Comparison of ENCODE assay signal across 8 mouse cellular contexts in the genomic region with DNA sequence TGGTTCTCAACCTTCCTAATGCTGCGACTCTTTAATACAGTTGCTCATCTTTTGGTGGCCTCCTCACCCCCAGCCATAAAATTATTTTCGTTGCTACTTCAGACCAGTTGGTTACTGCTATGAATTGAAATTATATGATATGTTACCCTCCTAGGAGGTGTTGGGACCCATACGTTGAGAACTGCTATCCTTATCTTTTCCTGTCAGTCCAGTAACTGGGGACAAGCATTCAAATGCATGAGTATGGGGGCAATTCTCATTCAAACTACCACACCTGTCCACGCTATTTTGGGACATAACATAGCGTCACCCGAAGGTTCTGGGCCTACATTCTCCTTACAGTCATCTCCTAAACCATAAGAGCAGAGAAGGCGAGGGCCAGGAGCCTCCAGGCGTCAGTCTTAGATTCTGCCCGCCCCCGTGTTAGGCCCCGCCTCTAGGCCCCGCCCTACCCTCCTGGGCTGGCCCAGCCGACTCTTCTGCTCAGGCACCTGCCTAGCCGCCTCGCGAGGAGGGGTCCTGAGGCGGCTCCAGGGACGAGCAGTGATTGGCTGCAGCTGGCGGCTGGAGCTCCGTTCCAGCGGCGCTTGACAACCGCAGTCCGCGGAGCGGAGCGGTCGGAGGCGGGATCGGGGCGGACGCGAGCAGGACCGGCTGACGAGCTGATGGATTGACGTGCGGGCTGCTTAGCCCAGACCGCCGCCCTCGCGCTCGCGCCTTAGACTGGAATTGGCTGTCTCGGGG. TPM values are rescaled to one million over a fixed set of nuclear protein-coding genes. Genes with fewer than 3 reads are reported as not detected.
DNase-seq lines count a peak whose midpoint lies in the region; ATAC-seq and TF ChIP-seq lines count a peak whose summit lies in the region.

A gene (plus strand): TSS at position 494 of the 744 bp plus-strand sequence.

- peak; percentile 100 for ATAC-seq in heart, embryonic 11.5 days (replicated peaks; ENCODE audit: insufficient number of reproducible peaks, low FRiP score, low TSS enrichment)
- peak; percentile 100 for ATAC-seq in kidney, embryonic 16.5 days (ENCODE audit: low FRiP score, low TSS enrichment)

- H3K4me3 ChIP-seq in C2C12 (ENCODE audit: insufficient read depth, poor library complexity, severe bottlenecking): peak within 1 kb of the TSS; percentile 89
- peak within 1 kb of the TSS; percentile 86 for H3K4me3 ChIP-seq in erythroblast, embryonic 14.5 days (replicated peaks)
- peak within 1 kb of the TSS; percentile 96 for H3K4me3 ChIP-seq in heart, embryonic 11.5 days (ENCODE audit: low read depth, low read length)
- H3K4me3 ChIP-seq in kidney, embryonic 16.5 days (ENCODE audit: low read length): peak within 1 kb of the TSS; percentile 99
- peak within 1 kb of the TSS; percentile 64 for H3K4me3 ChIP-seq in liver, adult 2 months (ENCODE audit: insufficient read depth, low read depth, low read length)
- peak within 1 kb of the TSS; percentile 69 for H3K4me3 ChIP-seq in myocyte

- H3K4me2 ChIP-seq in heart, embryonic 11.5 days: peak within 1 kb of the TSS; percentile 96
- H3K4me2 ChIP-seq in kidney, embryonic 16.5 days (replicated peaks; ENCODE audit: low read depth, low read length): peak within 1 kb of the TSS; percentile 99
- H3K4me2 ChIP-seq in myocyte (ENCODE audit: low read depth): peak within 1 kb of the TSS; percentile 85

- TF ChIP-seq CTCF in C2C12 (IDR thresholded peaks at IDR 0.05; ENCODE audit: control insufficient read depth, insufficient read depth, insufficient read length): no peak
- TF ChIP-seq CTCF in brain, embryonic 14.5 days (IDR thresholded peaks at IDR 0.05; ENCODE audit: borderline replicate concordance, extremely low read depth, insufficient read depth, insufficient read length): no peak
- no peak for TF ChIP-seq CTCF in liver, adult 2 months (IDR thresholded peaks at IDR 0.05; ENCODE audit: low read depth, low read length)

- H3K36me3 ChIP-seq in C2C12 (ENCODE audit: control insufficient read depth, insufficient read depth) (no peaks in the 10 kb centered on the region), myocyte (ENCODE audit: control insufficient read depth, insufficient read depth) (no peaks in the 10 kb centered on the region)
- H3K36me3 ChIP-seq in erythroblast, embryonic 14.5 days (ENCODE audit: control insufficient read depth): no peaks in the 10 kb centered on the region
- H3K36me3 ChIP-seq in heart, embryonic 11.5 days (ENCODE audit: control insufficient read depth, insufficient read depth, low read length): no peaks in the 10 kb centered on the region
- no peaks in the 10 kb centered on the region for H3K36me3 ChIP-seq in kidney, embryonic 16.5 days (ENCODE audit: insufficient read depth, low read length)
- no peaks in the 10 kb centered on the region for H3K36me3 ChIP-seq in liver, adult 2 months (ENCODE audit: control insufficient read depth, insufficient read depth, low read length)
- no peaks in the 10 kb centered on the region for H3K36me3 ChIP-seq in splenic B cell, adult 2 months (ENCODE audit: control insufficient read depth, insufficient read depth, low read length, poor library complexity, severe bottlenecking)

- peak; percentile 99 for DNase-seq in brain, embryonic 14.5 days (ENCODE audit: low read depth)
- peak; percentile 85 for DNase-seq in liver, adult 2 months (ENCODE audit: extremely low read depth, low read depth, low spot score)
- peak; percentile 98 for DNase-seq in splenic B cell, adult 2 months (ENCODE audit: low read depth, low spot score)

- H3ac ChIP-seq in C2C12 (ENCODE audit: control insufficient read depth, insufficient read length, low read depth) (peak within 1 kb of the TSS; percentile 91), myocyte (ENCODE audit: control insufficient read depth, insufficient read length) (peak within 1 kb of the TSS; percentile 83)

- peak; percentile 97 for TF ChIP-seq POLR2A in brain, embryonic 14.5 days (IDR thresholded peaks at IDR 0.05; ENCODE audit: borderline replicate concordance, extremely low read depth, insufficient read depth, insufficient read length, poor library complexity, severe bottlenecking)
- peak; percentile 65 for TF ChIP-seq POLR2A in liver, adult 2 months (IDR thresholded peaks at IDR 0.05; ENCODE audit: extremely low read depth, insufficient read depth, low read length)
- peak; percentile 84 for TF ChIP-seq POLR2A in myocyte (IDR thresholded peaks at IDR 0.05; ENCODE audit: insufficient read length, low read depth)

- no peaks in the 10 kb centered on the region for H3K27me3 ChIP-seq in C2C12 (ENCODE audit: control insufficient read depth, insufficient read depth, insufficient read length)
- H3K27me3 ChIP-seq in erythroblast, embryonic 14.5 days (ENCODE audit: control insufficient read depth): peaks cover 18% of the 10 kb centered on the region
- no peaks in the 10 kb centered on the region for H3K27me3 ChIP-seq in heart, embryonic 11.5 days (ENCODE audit: control insufficient read depth, insufficient read depth, low read length)
- H3K27me3 ChIP-seq in kidney, embryonic 16.5 days (ENCODE audit: insufficient read depth, low read length): no peaks in the 10 kb centered on the region
- H3K27me3 ChIP-seq in liver, adult 2 months (ENCODE audit: control insufficient read depth, insufficient read depth, low read length): no peaks in the 10 kb centered on the region
- H3K27me3 ChIP-seq in myocyte (ENCODE audit: control insufficient read depth, insufficient read depth, insufficient read length): no peaks in the 10 kb centered on the region
- no peaks in the 10 kb centered on the region for H3K27me3 ChIP-seq in splenic B cell, adult 2 months (ENCODE audit: control insufficient read depth, insufficient read depth, low read length, poor library complexity, severe bottlenecking)

- peaks cover 23% of the 10 kb centered on the region for H3K4me1 ChIP-seq in erythroblast, embryonic 14.5 days (ENCODE audit: control insufficient read depth)
- no peaks in the 10 kb centered on the region for H3K4me1 ChIP-seq in heart, embryonic 11.5 days (ENCODE audit: control insufficient read depth, insufficient read depth, low read length)
- H3K4me1 ChIP-seq in kidney, embryonic 16.5 days (ENCODE audit: insufficient read depth, low read length): peaks cover 8% of the 10 kb centered on the region
- peaks cover 6% of the 10 kb centered on the region; the same call in 1 of the 2 replicates for H3K4me1 ChIP-seq in liver, adult 2 months (ENCODE audit: control insufficient read depth, insufficient read depth, low read length)

- 3% methylated on average over 43 of the region's 44 CpGs for WGBS in heart, embryonic 11.5 days (ENCODE audit: insufficient replicate concordance)
- 5% methylated on average over 43 of the region's 44 CpGs for WGBS in kidney, embryonic 16.5 days
- 4% methylated on average over 44 of the region's 44 CpGs for WGBS in liver, adult 2 months

- no peaks in the 10 kb centered on the region for H3K9me3 ChIP-seq in erythroblast, embryonic 14.5 days (ENCODE audit: control insufficient read depth, low read length)
- no peaks in the 10 kb centered on the region for H3K9me3 ChIP-seq in heart, embryonic 11.5 days (replicated peaks; ENCODE audit: control insufficient read depth, low read length)
- no peaks in the 10 kb centered on the region for H3K9me3 ChIP-seq in kidney, embryonic 16.5 days (ENCODE audit: low read length)

- H3K79me2 ChIP-seq in C2C12 (ENCODE audit: control insufficient read depth, insufficient read depth): peaks cover 23% of the 10 kb centered on the region
- H3K79me2 ChIP-seq in liver, adult 2 months (ENCODE audit: control insufficient read depth, insufficient read depth, low read length): no peaks in the 10 kb centered on the region
- no peaks in the 10 kb centered on the region for H3K79me2 ChIP-seq in myocyte (ENCODE audit: control insufficient read depth, insufficient read depth)

- peak within 1 kb of the TSS; percentile 62 for H3K27ac ChIP-seq in heart, embryonic 11.5 days (ENCODE audit: low read depth, low read length)
- H3K27ac ChIP-seq in kidney, embryonic 16.5 days (ENCODE audit: low read length): peak within 1 kb of the TSS; percentile 75
- 0 out of 2 replicates have a peak within 1 kb of the TSS, but pooled peaks have one; percentile 23 for H3K27ac ChIP-seq in liver, adult 2 months (replicated peaks; ENCODE audit: insufficient read depth, low read depth, low read length)

- no peaks in the 10 kb centered on the region for H3K79me3 ChIP-seq in C2C12 (ENCODE audit: low read depth)

- H3K9ac ChIP-seq in heart, embryonic 11.5 days (ENCODE audit: low read depth, low read length): peak within 1 kb of the TSS; percentile 81
- peak within 1 kb of the TSS; percentile 78 for H3K9ac ChIP-seq in kidney, embryonic 16.5 days (replicated peaks; ENCODE audit: low read length)
- H3K9ac ChIP-seq in liver, adult 2 months (ENCODE audit: low read depth, low read length): peak within 1 kb of the TSS; percentile 56

TF ChIP-seq in C2C12, 6 proteins besides CTCF, POLR2A, EP300 and RAD21:
- TF ChIP-seq MAX (IDR thresholded peaks at IDR 0.05): peak; percentile 64
- no peak for TF ChIP-seq CEBPB (IDR thresholded peaks at IDR 0.05; ENCODE audit: low read depth)
- peak; percentile 57 for TF ChIP-seq MYOD1 (IDR thresholded peaks at IDR 0.05; ENCODE audit: control insufficient read depth, insufficient read length, low read depth)

TF ChIP-seq in myocyte, 11 proteins besides CTCF, POLR2A, EP300 and RAD21:
- TF ChIP-seq POLR2AphosphoS2 (IDR thresholded peaks at IDR 0.05; ENCODE audit: insufficient read length, low read depth): peak; percentile 61
- TF ChIP-seq TCF12 (IDR thresholded peaks at IDR 0.05; ENCODE audit: insufficient read depth, poor library complexity, severe bottlenecking): no peak
- peak in 1 of 3 experiments; percentile 49 for TF ChIP-seq MYOG (IDR thresholded peaks at IDR 0.05; ENCODE audit: control insufficient read depth in 1 of 3, insufficient read depth in 1 of 3, insufficient read length in 2 of 3, low read depth in 2 of 3)
- TF ChIP-seq MYOD1 (IDR thresholded peaks at IDR 0.05; ENCODE audit: control insufficient read depth in 1 of 3, insufficient read length in 2 of 3, low read depth in 2 of 3): peak in 2 of 3 experiments; percentile 94 to 98
TF ChIP-seq in myocyte: peak in this region for 3.

RNA-seq across cellular contexts. Expression of the gene that starts here (rescaled TPM):
- 3.4 TPM for polyA plus RNA-seq in C2C12 (2012; fragmentation: generic; extraction: Trizol)
- polyA plus RNA-seq in brain, embryonic 14.5 days (2012; rRNA removed): 91.4 and 92.7 TPM in 2 replicates
- 0.09 and 0.11 TPM in 2 replicates for polyA plus RNA-seq in erythroblast, embryonic 14.5 days (2012)
- polyA plus RNA-seq in heart, embryonic 11.5 days (2014; fragmentation: Nextera tagmentation; extraction: Ambion mirVana): 7.5 and 8.9 TPM in 2 replicates
- 8.9 and 10.6 TPM in 2 replicates for polyA plus RNA-seq in kidney, embryonic 16.5 days (2015; fragmentation: Nextera tagmentation; extraction: Ambion mirVana)
- 1.2 and 1.7 TPM in 2 replicates for total RNA-seq in liver, adult 2 months (2014; rRNA removed)
- 0.50 and 0.73 TPM in 2 replicates for polyA plus RNA-seq in liver, adult 2 months (2012; rRNA removed)
- polyA plus RNA-seq in myocyte (2012; fragmentation: generic; extraction: Trizol): 5.2 TPM

Comparison
In these comparisons a context has a peak if more than half of its experiments do, and no peak if none do; other contexts are left out.
1. Peak in every context shown above with its lines: DNase-seq, ATAC-seq, H3K4me3 ChIP-seq and H3K27ac ChIP-seq.
2. H3K27ac ChIP-seq: peak in every context shown above with its lines; median percentile 75 in kidney, embryonic 16.5 days; 62 in heart, embryonic 11.5 days; 23 in liver, adult 2 months.